Mouse (Mus musculus) ES-Bruce4 (cell line): ENCODE data around the gene Telo2. TPM values are rescaled to one million over a fixed set of nuclear protein-coding genes. Genes with fewer than 3 reads are reported as not detected.
A peak's percentile ranks its signal among the peaks of the same experiment; 100 is the strongest.
"Not testable (repeated sequence)": the region's sequence is repeated elsewhere in the genome, so short reads cannot be mapped to it uniquely, and the experiment has no call there.

Experiments used
- H3K27ac ChIP-seq: 2 replicates; pipeline ENCODE4 v1.5.1; 2012; ENCODE audit warnings: low read length, inconsistent platforms; ENCODE audit not compliant: insufficient read depth
- H3K27me3 ChIP-seq: 2 replicates; pipeline ENCODE4 v1.6.1; 2012; ENCODE audit warnings: mild to moderate bottlenecking, low read length, inconsistent platforms; ENCODE audit not compliant: control insufficient read depth, poor library complexity, insufficient read depth, severe bottlenecking
- H3K36me3 ChIP-seq: 2 replicates; pipeline ENCODE4 v1.6.1; 2012; ENCODE audit warnings: inconsistent platforms, mild to moderate bottlenecking, low read length, moderate library complexity; ENCODE audit not compliant: control insufficient read depth, poor library complexity, insufficient read depth, severe bottlenecking
- H3K4me1 ChIP-seq: one replicate; pipeline ENCODE4 v1.8.1; 2011; ENCODE audit warnings: low read length; ENCODE audit not compliant: control insufficient read depth, insufficient read depth
- H3K4me3 ChIP-seq: 2 replicates; pipeline ENCODE4 v1.5.1; 2011; ENCODE audit warnings: low read depth, mild to moderate bottlenecking, low read length
- H3K9ac ChIP-seq: 2 replicates; pipeline ENCODE4 v1.6.1; 2012; ENCODE audit warnings: low read depth, mild to moderate bottlenecking, inconsistent platforms; ENCODE audit not compliant: poor library complexity, severe bottlenecking
- H3K9me3 ChIP-seq: replicated peaks from 2 replicates; pipeline ENCODE4 v1.6.1; 2012; ENCODE audit warnings: mild to moderate bottlenecking, low read length, inconsistent platforms; ENCODE audit not compliant: control insufficient read depth, poor library complexity, insufficient read depth, severe bottlenecking
- CTCF ChIP-seq: IDR thresholded peaks from one replicate; pipeline ENCODE4 v1.8.1; 2011; ENCODE audit warnings: low read depth, low read length
- EP300 ChIP-seq: IDR thresholded peaks from 2 replicates; pipeline ENCODE4 v1.6.1; 2011; ENCODE audit warnings: low read depth, low read length; ENCODE audit not compliant: insufficient read depth
- POLR2A ChIP-seq: IDR thresholded peaks from one replicate; pipeline ENCODE4 v1.8.1; 2011; ENCODE audit warnings: low read length; ENCODE audit not compliant: insufficient read depth
- polyA plus RNA-seq: library from polyadenylated mRNA; stranded (reverse); fragments of >200 nt; gene quantifications from 2 replicates; pipeline ENCODE4 v1.2.4, GENCODE M21; 2011; ENCODE audit warnings: low read depth; ENCODE audit not compliant: missing spikeins, insufficient read depth, insufficient read length

The Telo2 gene
- polyA plus RNA-seq, 1 experiment = 17.1 TPM

DNA sequence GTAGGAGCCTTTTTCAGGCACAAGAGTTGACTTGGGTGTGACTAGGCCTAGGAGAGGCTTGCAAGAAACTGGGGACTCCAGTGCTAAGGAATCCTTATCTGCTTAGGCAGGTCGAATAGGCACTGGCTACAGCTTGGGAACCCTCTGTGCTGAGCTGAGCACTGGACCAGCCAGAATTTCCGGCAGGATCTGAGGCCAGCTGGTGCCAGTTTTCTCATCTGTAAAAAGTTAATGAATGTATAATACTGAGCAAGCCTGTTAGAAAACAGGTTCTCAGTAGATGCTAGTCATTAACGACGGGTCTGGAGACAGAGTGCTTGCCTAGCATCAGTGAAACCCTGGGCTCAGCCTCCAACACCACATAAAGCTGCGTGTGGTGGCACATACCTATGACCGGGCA, 19.9 kb upstream of the Telo2 start:
- H3K36me3 ChIP-seq = no peaks in the 10 kb centered on the region
- no peaks in the 10 kb centered on the region for H3K27me3 ChIP-seq
- H3K27ac ChIP-seq = no peak overlapping the region
- no peaks in the 10 kb centered on the region for H3K4me1 ChIP-seq
- H3K9ac ChIP-seq = no peak overlapping the region
- no peaks in the 10 kb centered on the region for H3K9me3 ChIP-seq
- no peak overlapping the region for H3K4me3 ChIP-seq
- no peak for TF ChIP-seq CTCF
- TF ChIP-seq EP300 = no peak
- no peak for TF ChIP-seq POLR2A

DNA sequence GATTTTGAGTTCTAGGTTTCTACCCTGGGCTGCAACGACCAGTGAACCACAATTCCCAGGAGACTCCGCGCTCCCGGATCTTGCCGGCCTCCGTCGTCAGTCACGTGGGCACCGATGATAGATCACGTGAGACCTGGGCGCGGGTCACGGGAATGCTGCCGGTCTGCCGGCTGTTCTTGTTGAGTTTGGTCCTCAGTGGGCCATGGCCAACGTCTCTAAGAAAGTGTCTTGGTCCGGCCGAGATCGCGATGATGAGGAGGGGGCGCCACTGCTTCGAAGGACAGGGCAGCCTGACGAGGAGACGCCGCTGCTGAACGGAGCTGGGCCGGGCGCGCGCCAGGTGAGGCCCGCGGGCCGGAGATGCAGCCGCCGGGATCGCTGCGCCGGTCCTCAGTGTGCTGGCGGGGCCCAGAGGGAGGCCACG, 17.5 kb upstream of the Telo2 start, which contains the start of gene Clcn7:
TSS of gene Clcn7 (plus strand) at position 117 of the 424 bp plus-strand sequence.
- TF ChIP-seq POLR2A (peak; percentile 48), CTCF (no peak), EP300 (peak; percentile 37; the same call in 1 of the 2 replicates)
- H3K9me3 ChIP-seq = no peaks in the 10 kb centered on the region
- no peak within 1 kb of the TSS for H3K27ac ChIP-seq
- H3K4me1 ChIP-seq = no peaks in the 10 kb centered on the region
- peak within 1 kb of the TSS; percentile 67 for H3K9ac ChIP-seq
- no peaks in the 10 kb centered on the region for H3K27me3 ChIP-seq
- peak within 1 kb of the TSS; percentile 83 for H3K4me3 ChIP-seq
- H3K36me3 ChIP-seq = no peaks in the 10 kb centered on the region

DNA sequence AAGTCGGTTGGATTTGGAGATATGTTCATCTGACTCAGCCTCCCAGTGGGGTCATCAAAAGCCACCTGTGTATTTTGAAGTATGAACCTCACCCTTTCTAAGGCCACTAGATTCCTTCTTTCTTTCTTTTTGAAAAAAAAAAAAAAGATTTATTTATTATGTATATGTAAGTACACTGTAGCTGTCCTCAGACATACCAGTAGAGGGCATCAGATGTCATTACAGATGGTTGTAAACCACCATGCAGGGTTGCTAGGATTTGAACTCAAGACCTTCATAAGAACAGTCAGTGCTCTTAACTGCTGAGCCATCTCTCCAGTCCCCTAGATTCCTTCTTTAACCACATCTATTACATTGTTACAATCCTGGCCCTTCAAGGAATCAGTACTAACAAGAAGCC, 14.3 kb upstream of the Telo2 start:
- H3K27ac ChIP-seq = no peak overlapping the region

DNA sequence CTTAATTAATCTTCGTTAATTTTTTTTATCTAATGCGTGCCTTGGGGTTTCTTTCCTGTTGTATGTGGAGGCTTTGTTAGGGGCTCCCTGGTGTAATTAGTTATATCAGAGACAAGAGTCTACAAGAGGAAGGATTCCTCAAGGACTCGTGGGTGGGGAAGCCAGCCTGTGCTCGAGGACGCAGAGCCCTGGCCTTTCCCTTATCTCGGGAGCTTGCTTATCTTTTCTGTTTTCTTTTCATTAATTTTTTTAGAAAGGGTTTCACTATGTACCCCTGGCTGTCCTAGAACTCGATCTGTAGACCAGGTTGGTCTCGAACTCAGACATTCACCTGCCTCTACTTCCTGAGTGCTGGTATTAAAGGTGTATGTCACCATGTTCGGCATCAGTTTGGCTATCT, 11.9 kb upstream of the Telo2 start:
- TF ChIP-seq CTCF = no peak
- no peak for TF ChIP-seq POLR2A
- no peak for TF ChIP-seq EP300
- no peaks in the 10 kb centered on the region for H3K27me3 ChIP-seq
- H3K4me1 ChIP-seq = no peaks in the 10 kb centered on the region
- H3K27ac ChIP-seq = no peak overlapping the region
- H3K36me3 ChIP-seq = no peaks in the 10 kb centered on the region
- H3K9ac ChIP-seq = no peak overlapping the region
- H3K4me3 ChIP-seq = no peak overlapping the region
- no peaks in the 10 kb centered on the region for H3K9me3 ChIP-seq

More for the DNA sequence above, 14.3 kb upstream of the Telo2 start:
- TF ChIP-seq POLR2A = no peak
- H3K9me3 ChIP-seq = no peaks in the 10 kb centered on the region
- H3K4me1 ChIP-seq = no peaks in the 10 kb centered on the region
- H3K27me3 ChIP-seq = no peaks in the 10 kb centered on the region
- no peak overlapping the region for H3K9ac ChIP-seq
- no peak overlapping the region for H3K4me3 ChIP-seq
- H3K36me3 ChIP-seq = no peaks in the 10 kb centered on the region

DNA sequence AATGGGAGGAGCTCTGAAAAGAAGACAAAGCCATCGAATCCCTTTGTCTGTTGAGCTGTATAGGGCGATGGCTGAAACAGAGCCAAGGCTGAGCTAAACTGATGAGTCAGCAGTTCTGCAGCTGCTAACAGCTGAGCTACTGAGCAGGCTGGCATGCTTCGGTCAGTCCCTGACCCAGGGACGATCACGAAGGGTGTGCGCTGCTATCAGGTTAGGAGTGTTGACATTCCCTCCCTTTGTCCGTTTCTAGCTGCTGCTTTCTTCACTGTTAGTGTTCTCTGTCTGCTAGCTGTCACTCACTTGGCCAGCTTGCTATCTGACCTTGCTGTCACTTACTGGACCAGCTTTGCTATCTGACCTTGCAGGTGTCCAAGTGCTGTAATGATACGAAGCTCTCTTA, 11.3 kb upstream of the Telo2 start:
- TF ChIP-seq CTCF (no peak), EP300 (no peak), POLR2A (no peak)
- no peaks in the 10 kb centered on the region for H3K4me1 ChIP-seq
- H3K27ac ChIP-seq = no peak overlapping the region
- H3K27me3 ChIP-seq = no peaks in the 10 kb centered on the region
- no peaks in the 10 kb centered on the region for H3K36me3 ChIP-seq
- H3K9ac ChIP-seq = no peak overlapping the region
- no peak overlapping the region for H3K4me3 ChIP-seq
- no peaks in the 10 kb centered on the region for H3K9me3 ChIP-seq

DNA sequence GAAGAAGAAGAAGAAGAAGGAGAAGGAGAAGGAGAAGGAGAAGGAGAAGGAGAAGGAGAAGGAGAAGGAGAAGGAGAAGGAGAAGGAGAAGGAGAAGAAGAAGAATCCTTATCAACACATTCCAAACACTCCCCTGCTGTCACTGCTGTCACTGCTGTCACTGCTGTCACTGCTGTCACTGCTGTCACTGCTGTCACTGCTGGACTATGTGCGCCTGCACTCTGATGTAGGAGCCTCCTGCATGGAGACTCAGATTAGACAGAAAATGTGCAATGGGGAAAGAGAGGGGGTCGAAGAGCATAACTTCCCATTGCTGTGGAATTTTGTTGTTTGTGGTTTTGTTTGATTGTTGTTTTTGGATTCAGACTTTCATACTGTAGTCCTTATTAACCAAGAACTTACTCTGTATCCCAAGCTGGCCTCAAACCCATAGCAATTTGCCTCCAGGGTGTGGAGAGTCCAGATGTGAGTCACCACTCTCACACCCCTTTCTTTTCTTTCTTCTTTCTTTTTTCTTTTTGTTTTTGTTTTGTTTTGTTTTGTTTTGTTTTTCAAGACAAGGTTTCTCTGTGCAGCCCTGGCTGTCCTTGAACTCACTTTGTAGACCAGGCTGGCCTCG, 9.8 kb upstream of the Telo2 start:
- not testable (repeated sequence) for H3K4me3 ChIP-seq, H3K27ac ChIP-seq, H3K9me3 ChIP-seq, H3K36me3 ChIP-seq, H3K9ac ChIP-seq, H3K4me1 ChIP-seq, H3K27me3 ChIP-seq
